Mouse (Mus musculus): ENCODE measurements at regions not wholly inside any gene's neighbourhood (a gene's known extent, or its start where the extent isn't known, plus 50 kb on each side); places are given as distances from the start of the nearest gene placed in this dataset.

DNA sequence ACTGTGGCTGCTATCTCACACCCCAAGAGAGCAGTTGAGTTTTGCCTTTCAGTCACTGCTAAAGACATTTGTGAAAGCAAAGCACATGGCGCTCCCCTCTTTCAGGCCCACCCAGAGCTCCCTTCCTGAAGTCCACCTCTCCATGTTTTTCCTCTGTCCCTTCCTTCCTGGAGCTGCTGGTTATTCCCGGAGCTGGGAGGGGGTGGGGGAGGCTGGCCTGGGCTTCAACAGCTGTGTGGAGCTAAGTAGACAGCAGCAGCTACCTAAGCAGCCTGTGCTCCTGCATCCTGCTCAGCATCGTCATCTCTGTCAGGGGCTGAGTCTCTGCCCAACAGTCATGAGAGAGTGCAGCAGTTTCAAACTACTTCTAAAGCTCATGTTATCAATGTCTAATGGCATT is 78.0 kb upstream of the Cdyl start:
- no peak for TF ChIP-seq GATA1 (IDR thresholded peaks at IDR 0.05; ENCODE audit: low read length)
- no peak for TF ChIP-seq TAL1 (IDR thresholded peaks at IDR 0.05; ENCODE audit: low read length)

Data from erythroblast, embryonic 14.5 days (primary cell).